Mouse (Mus musculus) bone marrow, adult 2 months (tissue): ENCODE results near the gene Tmem8.

Experiments used
- CTCF ChIP-seq: fragments of 200-500 bp; IDR thresholded peaks from 2 replicates; pipeline ENCODE4 v1.5.1; 2011; ENCODE audit warnings: low read length, control low read depth; ENCODE audit not compliant: control insufficient read depth, insufficient read depth
- POLR2A ChIP-seq: fragments of 200-500 bp; IDR thresholded peaks from 2 replicates; pipeline ENCODE4 v1.6.1; 2011; ENCODE audit warnings: low read depth, mild to moderate bottlenecking, control low read depth, low read length, borderline replicate concordance; ENCODE audit not compliant: control insufficient read depth

GRCm38 (mm10) chr17:26068831-26069739 is 44.0 kb upstream of the Tmem8 start, which contains the start of gene Rab11fip3:
- TF ChIP-seq POLR2A (no peak), CTCF (no peak)
